Mouse (Mus musculus): ENCODE results near the gene Heatr6. TPM values are rescaled to one million over a fixed set of nuclear protein-coding genes. Genes with fewer than 3 reads are reported as not detected.

Gene Heatr6
- polyA plus RNA-seq, 1 experiment from 2014 or later: 23.5 TPM

- no peak overlapping the region for H3K27ac ChIP-seq (ENCODE audit: low read length)
- H3K4me3 ChIP-seq (ENCODE audit: low read length): no peak overlapping the region
- 89% methylated on average over 16 of the region's 16 CpGs for WGBS
- H3K36me3 ChIP-seq (ENCODE audit: control insufficient read depth, insufficient read depth, low read length): peaks cover 42% of the 10 kb centered on the region
- no peak overlapping the region for H3K4me2 ChIP-seq (ENCODE audit: low read depth, low read length)
- H3K27me3 ChIP-seq (ENCODE audit: control insufficient read depth, insufficient read depth, low read depth, low read length): no peaks in the 10 kb centered on the region
- H3K9me3 ChIP-seq (ENCODE audit: control insufficient read depth, low read length): no peaks in the 10 kb centered on the region
- no peak for ATAC-seq (ENCODE audit: low read depth)
- H3K9ac ChIP-seq (ENCODE audit: low read length): no peak overlapping the region
- no peaks in the 10 kb centered on the region for H3K4me1 ChIP-seq (replicated peaks; ENCODE audit: control insufficient read depth, insufficient read depth, low read length)
Observed at GRCm38 (mm10) chr11:83773691-83774090, 20.2 kb downstream of the Heatr6 start.

- H3K27me3 ChIP-seq (ENCODE audit: control insufficient read depth, insufficient read depth, low read depth, low read length): no peaks in the 10 kb centered on the region
- no peak overlapping the region for H3K27ac ChIP-seq (ENCODE audit: low read length)
- H3K4me3 ChIP-seq (ENCODE audit: low read length): no peak overlapping the region
- ATAC-seq (ENCODE audit: low read depth): no peak
- no peak overlapping the region for H3K9ac ChIP-seq (ENCODE audit: low read length)
- no peaks in the 10 kb centered on the region for H3K9me3 ChIP-seq (ENCODE audit: control insufficient read depth, low read length)
- H3K4me1 ChIP-seq (replicated peaks; ENCODE audit: control insufficient read depth, insufficient read depth, low read length): no peaks in the 10 kb centered on the region
- H3K36me3 ChIP-seq (ENCODE audit: control insufficient read depth, insufficient read depth, low read length): peaks cover 44% of the 10 kb centered on the region
- H3K4me2 ChIP-seq (ENCODE audit: low read depth, low read length): no peak overlapping the region
- 94% methylated on average over 11 of the region's 11 CpGs for WGBS
Observed at GRCm38 (mm10) chr11:83774324-83774723, 20.8 kb downstream of the Heatr6 start.

- no peak for ATAC-seq (ENCODE audit: low read depth)
- Histone ChIP-seq H3K4me2 (ENCODE audit: low read depth, low read length) (no peak overlapping the region), H3K27ac (ENCODE audit: low read length) (no peak overlapping the region), H3K9ac (ENCODE audit: low read length) (no peak overlapping the region), H3K4me1 (replicated peaks; ENCODE audit: control insufficient read depth, insufficient read depth, low read length) (no peaks in the 10 kb centered on the region), H3K4me3 (ENCODE audit: low read length) (no peak overlapping the region), H3K9me3 (ENCODE audit: control insufficient read depth, low read length) (no peaks in the 10 kb centered on the region), H3K36me3 (ENCODE audit: control insufficient read depth, insufficient read depth, low read length) (peaks cover 63% of the 10 kb centered on the region), H3K27me3 (ENCODE audit: control insufficient read depth, insufficient read depth, low read depth, low read length) (no peaks in the 10 kb centered on the region)
- 91% methylated on average over 8 of the region's 8 CpGs for WGBS
Observed at GRCm38 (mm10) chr11:83776798-83777197, 23.3 kb downstream of the Heatr6 start.

GRCm38 (mm10) chr11:83783931-83784600, 30.6 kb downstream of the Heatr6 start:
- H3K9me3 ChIP-seq (ENCODE audit: control insufficient read depth, low read length): no peaks in the 10 kb centered on the region
- H3K27ac ChIP-seq (ENCODE audit: low read length): no peak overlapping the region
- WGBS: 76% methylated on average over 13 of the region's 14 CpGs
- ATAC-seq (ENCODE audit: low read depth): no peak
- H3K4me3 ChIP-seq (ENCODE audit: low read length): no peak overlapping the region
- no peak overlapping the region for H3K9ac ChIP-seq (ENCODE audit: low read length)
- H3K4me2 ChIP-seq (ENCODE audit: low read depth, low read length): no peak overlapping the region
- H3K4me1 ChIP-seq (replicated peaks; ENCODE audit: control insufficient read depth, insufficient read depth, low read length): 0 out of 2 replicates have a peak, but pooled peaks cover 2% of the 10 kb centered on the region
- peaks cover 31% of the 10 kb centered on the region for H3K36me3 ChIP-seq (ENCODE audit: control insufficient read depth, insufficient read depth, low read length)
- no peaks in the 10 kb centered on the region for H3K27me3 ChIP-seq (ENCODE audit: control insufficient read depth, insufficient read depth, low read depth, low read length)

GRCm38 (mm10) chr11:83784661-83785060, 31.2 kb downstream of the Heatr6 start:
- ATAC-seq (ENCODE audit: low read depth): no peak
- Histone ChIP-seq H3K9ac (ENCODE audit: low read length) (no peak overlapping the region), H3K4me2 (ENCODE audit: low read depth, low read length) (no peak overlapping the region), H3K9me3 (ENCODE audit: control insufficient read depth, low read length) (no peaks in the 10 kb centered on the region), H3K4me1 (replicated peaks; ENCODE audit: control insufficient read depth, insufficient read depth, low read length) (0 out of 2 replicates have a peak, but pooled peaks cover 4% of the 10 kb centered on the region), H3K36me3 (ENCODE audit: control insufficient read depth, insufficient read depth, low read length) (peaks cover 26% of the 10 kb centered on the region), H3K27me3 (ENCODE audit: control insufficient read depth, insufficient read depth, low read depth, low read length) (no peaks in the 10 kb centered on the region), H3K4me3 (ENCODE audit: low read length) (no peak overlapping the region), H3K27ac (ENCODE audit: low read length) (no peak overlapping the region)
- WGBS: 80% methylated on average over 2 of the region's 2 CpGs

GRCm38 (mm10) chr11:83785366-83785765, 31.9 kb downstream of the Heatr6 start:
- no peak overlapping the region for H3K9ac ChIP-seq (ENCODE audit: low read length)
- peak; percentile 65; the same call in 1 of the 2 replicates for ATAC-seq (ENCODE audit: low read depth)

GRCm38 (mm10) chr11:83786835-83787234, 33.3 kb downstream of the Heatr6 start:
- H3K4me1 ChIP-seq (replicated peaks; ENCODE audit: control insufficient read depth, insufficient read depth, low read length): 0 out of 2 replicates have a peak, but pooled peaks cover 4% of the 10 kb centered on the region
- H3K27me3 ChIP-seq (ENCODE audit: control insufficient read depth, insufficient read depth, low read depth, low read length): no peaks in the 10 kb centered on the region
- 41% methylated on average over 4 of the region's 4 CpGs for WGBS
- peaks cover 6% of the 10 kb centered on the region for H3K36me3 ChIP-seq (ENCODE audit: control insufficient read depth, insufficient read depth, low read length)
- no peak overlapping the region for H3K4me3 ChIP-seq (ENCODE audit: low read length)
- H3K9me3 ChIP-seq (ENCODE audit: control insufficient read depth, low read length): no peaks in the 10 kb centered on the region
- H3K9ac ChIP-seq (ENCODE audit: low read length): no peak overlapping the region
- peak; percentile 64; the same call in 1 of the 2 replicates for ATAC-seq (ENCODE audit: low read depth)
- H3K4me2 ChIP-seq (ENCODE audit: low read depth, low read length): no peak overlapping the region
- 0 out of 2 replicates have a peak overlapping the region, but pooled peaks have one; percentile 5 for H3K27ac ChIP-seq (ENCODE audit: low read length)

More at GRCm38 (mm10) chr11:83785366-83785765, 31.9 kb downstream of the Heatr6 start:
- no peak overlapping the region for H3K4me3 ChIP-seq (ENCODE audit: low read length)
- H3K4me2 ChIP-seq (ENCODE audit: low read depth, low read length): no peak overlapping the region
- H3K27ac ChIP-seq (ENCODE audit: low read length): no peak overlapping the region
- 0 out of 2 replicates have a peak, but pooled peaks cover 4% of the 10 kb centered on the region for H3K4me1 ChIP-seq (replicated peaks; ENCODE audit: control insufficient read depth, insufficient read depth, low read length)
- no peaks in the 10 kb centered on the region for H3K27me3 ChIP-seq (ENCODE audit: control insufficient read depth, insufficient read depth, low read depth, low read length)
- peaks cover 20% of the 10 kb centered on the region for H3K36me3 ChIP-seq (ENCODE audit: control insufficient read depth, insufficient read depth, low read length)
- 11% methylated on average over 2 of the region's 2 CpGs for WGBS
- H3K9me3 ChIP-seq (ENCODE audit: control insufficient read depth, low read length): no peaks in the 10 kb centered on the region

- 0 out of 2 replicates have a peak overlapping the region, but pooled peaks have one; percentile 5 for H3K27ac ChIP-seq (ENCODE audit: low read length)
- ATAC-seq (ENCODE audit: low read depth): no peak
- H3K9ac ChIP-seq (ENCODE audit: low read length): no peak overlapping the region
- H3K4me2 ChIP-seq (ENCODE audit: low read depth, low read length): no peak overlapping the region
- H3K4me3 ChIP-seq (ENCODE audit: low read length): no peak overlapping the region
- H3K4me1 ChIP-seq (replicated peaks; ENCODE audit: control insufficient read depth, insufficient read depth, low read length): 0 out of 2 replicates have a peak, but pooled peaks cover 4% of the 10 kb centered on the region
- H3K9me3 ChIP-seq (ENCODE audit: control insufficient read depth, low read length): no peaks in the 10 kb centered on the region
- H3K36me3 ChIP-seq (ENCODE audit: control insufficient read depth, insufficient read depth, low read length): peaks cover 6% of the 10 kb centered on the region
- H3K27me3 ChIP-seq (ENCODE audit: control insufficient read depth, insufficient read depth, low read depth, low read length): no peaks in the 10 kb centered on the region
- 76% methylated on average over 15 of the region's 15 CpGs for WGBS
Observed at GRCm38 (mm10) chr11:83787401-83788021, 34.0 kb downstream of the Heatr6 start.

GRCm38 (mm10) chr11:83788331-83788730, 34.8 kb downstream of the Heatr6 start:
- ATAC-seq (ENCODE audit: low read depth): no peak
- H3K9ac ChIP-seq (ENCODE audit: low read length): no peak overlapping the region
- no peaks in the 10 kb centered on the region for H3K9me3 ChIP-seq (ENCODE audit: control insufficient read depth, low read length)
- H3K36me3 ChIP-seq (ENCODE audit: control insufficient read depth, insufficient read depth, low read length): no peaks in the 10 kb centered on the region
- H3K27ac ChIP-seq (ENCODE audit: low read length): no peak overlapping the region
- H3K4me3 ChIP-seq (ENCODE audit: low read length): no peak overlapping the region
- 0 out of 2 replicates have a peak, but pooled peaks cover 4% of the 10 kb centered on the region for H3K4me1 ChIP-seq (replicated peaks; ENCODE audit: control insufficient read depth, insufficient read depth, low read length)
- 74% methylated on average over 8 of the region's 8 CpGs for WGBS
- no peak overlapping the region for H3K4me2 ChIP-seq (ENCODE audit: low read depth, low read length)
- H3K27me3 ChIP-seq (ENCODE audit: control insufficient read depth, insufficient read depth, low read depth, low read length): no peaks in the 10 kb centered on the region
